Mouse (Mus musculus) right cerebral cortex, postnatal 4 days (tissue): ENCODE data around the gene Zfp536.
"Not testable (repeated sequence)": the region's sequence is repeated elsewhere in the genome, so short reads cannot be mapped to it uniquely, and the experiment has no call there.

ENCODE experiments used
- DNase-seq: peaks from one replicate; pipeline ENCODE4 v3.0.0-alpha.2; 2022

The Zfp536 gene

DNA sequence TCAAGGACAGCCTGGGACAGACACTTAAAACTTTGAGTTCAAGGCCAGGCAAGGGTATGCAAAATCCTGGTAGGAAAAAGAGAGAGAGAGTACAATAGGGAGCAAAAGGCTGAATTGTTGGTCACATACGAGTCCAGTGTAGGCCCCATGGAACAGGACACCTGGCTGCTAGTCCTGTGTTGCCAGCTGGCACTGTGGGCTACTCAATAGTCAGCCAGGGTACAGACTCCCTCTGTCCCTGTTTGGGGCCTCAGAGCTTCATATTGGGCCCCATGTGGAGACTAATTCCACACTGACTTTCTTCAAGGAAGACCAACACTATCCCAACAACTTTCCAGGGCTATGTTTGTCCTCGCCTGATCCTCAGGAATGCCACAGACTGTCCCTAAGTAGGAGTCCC is 87.1 kb downstream of the Zfp536 start:
- no peak for DNase-seq

DNA sequence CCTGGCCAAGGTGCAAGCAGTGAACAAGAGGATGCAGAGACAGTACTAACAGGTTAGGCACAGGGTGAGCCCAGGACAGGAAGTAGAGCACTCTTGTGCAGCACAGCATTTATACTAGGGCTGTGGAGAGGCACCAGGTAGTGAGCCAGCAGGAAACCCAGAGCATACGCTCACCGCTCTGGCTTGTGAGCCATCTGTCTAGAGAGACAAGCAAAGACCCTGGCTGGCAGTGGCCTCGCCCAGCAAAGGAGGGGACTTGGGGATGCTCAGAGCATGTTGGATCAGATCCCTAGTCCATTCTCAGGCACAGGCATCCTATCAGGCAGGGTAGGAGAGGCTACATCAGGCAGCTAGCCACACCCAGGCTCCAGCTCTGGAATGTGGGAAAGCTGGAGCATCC is 88.2 kb downstream of the Zfp536 start:
- DNase-seq, result no peak

DNA sequence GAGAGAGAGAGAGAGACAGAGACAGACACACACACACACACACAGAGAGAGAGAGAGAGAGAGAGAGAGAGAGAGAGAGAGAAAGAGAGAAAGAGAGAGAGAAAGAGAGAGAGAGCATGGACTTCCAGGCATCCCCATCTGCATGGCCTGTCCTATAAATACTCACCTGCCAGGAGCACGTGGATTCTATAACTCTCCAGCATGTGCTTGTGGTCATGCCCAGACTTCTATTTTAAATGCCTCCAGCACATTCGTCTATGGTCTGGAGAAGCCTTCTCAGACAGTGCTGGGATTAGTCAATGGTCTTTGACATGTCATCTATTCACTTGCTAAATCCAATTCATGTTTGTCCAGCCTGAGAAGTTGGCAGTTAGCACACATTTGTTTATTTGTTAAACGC is 92.1 kb downstream of the Zfp536 start:
- no peak for DNase-seq

DNA sequence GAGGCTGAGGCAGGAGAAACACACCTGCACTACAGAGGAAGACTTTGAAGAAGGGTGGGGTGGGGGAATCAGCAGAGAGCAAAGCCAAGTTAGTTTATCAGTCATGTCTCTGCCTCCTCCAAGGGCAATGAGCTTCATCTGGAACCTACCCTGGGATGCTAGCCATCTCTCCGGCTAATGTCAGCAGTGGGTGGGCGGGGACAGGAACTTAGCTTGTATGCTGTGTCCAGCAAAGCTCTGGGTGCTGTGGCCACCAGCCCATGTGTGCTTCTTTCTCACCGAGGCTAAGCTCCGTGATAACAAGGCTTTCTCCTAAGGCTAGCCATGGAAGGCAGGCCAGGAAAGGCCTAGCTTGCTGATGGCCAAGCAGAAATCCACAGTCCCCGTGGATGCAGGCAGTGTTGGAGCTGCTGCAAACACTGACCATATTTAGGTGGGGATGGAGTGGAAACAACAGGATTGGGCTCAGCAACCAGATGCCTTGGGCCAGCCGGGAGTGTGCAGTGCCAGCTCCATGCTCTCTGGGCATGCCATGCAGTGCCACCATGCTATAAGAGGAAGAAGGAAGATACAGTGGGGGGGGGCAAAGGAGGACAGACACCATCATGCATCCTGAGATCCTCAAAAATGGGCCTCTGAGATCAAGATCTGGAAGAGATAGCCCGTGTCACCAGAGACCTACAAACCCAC is 109.6 kb downstream of the Zfp536 start:
- no peak for DNase-seq

DNA sequence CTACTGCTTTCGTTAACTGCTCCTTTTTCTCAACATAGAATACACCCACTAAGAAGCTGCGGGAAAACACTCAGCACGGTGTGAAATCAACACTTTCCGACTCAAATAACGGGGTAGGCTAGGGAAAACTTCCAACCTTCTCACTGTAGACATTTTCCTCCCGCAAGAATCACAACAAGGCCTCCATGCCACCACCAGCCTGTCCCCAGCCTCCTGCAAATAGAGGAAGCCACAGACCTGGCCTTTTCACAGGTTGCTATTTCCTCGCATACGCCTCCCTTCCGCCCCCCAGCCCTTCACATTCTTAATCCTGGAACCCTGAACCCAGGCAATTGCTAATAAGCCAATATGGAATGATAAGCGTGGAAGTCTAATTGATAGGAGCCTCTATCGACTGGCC is 124.8 kb downstream of the Zfp536 start:
- DNase-seq, result no peak

DNA sequence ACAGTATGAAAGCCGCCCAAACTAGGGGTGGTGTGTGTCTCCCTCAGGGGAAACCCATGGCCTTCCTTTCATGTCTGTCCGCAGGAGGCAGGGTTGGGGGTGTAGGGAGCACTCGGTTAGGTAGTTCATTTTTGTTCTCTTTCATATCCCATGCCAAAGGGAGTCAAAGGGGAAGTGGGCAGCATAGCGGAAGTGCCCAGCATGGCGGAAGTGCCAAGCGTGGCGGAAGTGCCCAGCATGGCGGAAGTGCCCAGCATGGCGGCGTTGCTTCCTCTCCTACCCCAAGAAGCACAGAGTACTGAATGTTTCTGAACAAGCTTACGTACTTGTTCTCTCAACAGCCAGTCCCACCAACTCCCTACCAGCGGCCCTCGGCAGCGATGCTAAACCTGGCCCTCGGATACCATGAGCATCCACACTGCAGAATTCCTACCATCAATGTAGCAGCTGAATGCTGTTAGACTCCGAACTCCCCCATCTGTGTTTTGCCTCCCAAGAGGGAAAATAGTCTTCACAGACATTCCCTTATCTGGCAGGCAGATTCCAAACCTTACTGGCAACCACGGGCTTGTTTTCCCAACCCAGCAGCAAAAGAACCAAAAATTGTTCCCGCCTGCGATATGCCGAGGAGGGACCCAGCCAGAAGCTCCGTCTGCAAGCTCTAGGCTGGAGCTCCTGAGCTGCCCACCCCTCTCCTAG is 125.4 kb downstream of the Zfp536 start:
- peak; percentile 15 for DNase-seq

DNA sequence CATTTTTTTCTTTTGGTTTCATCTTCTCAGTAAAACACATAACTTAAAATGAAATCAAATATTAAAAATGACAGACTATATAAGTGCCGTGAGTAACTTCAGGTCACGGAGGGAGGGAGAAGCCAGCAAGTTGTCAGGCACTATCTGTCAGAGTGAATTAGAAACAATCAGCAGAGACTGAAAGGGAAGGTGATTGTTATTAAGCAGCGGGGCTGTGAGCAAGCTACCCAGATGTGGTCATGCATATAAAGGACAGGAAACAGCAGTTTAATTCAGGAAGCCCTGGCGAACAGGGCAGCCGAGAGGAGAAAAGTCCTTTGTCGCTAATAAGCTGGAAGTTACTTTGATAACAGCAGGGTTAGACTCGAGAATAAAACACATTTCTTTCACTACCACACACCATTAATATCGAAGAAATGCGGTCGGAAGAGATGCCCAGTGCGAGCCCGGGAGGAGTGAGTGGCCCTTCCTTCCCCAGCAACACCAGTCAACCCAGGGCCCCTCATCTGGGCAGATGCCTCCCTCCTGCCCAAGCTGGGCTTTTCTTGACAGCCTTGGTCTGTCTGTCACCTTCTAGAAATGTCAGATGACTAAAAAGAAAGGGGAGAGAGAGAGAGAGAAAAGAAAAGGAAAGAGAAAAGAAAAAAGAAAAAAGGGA is 133.6 kb downstream of the Zfp536 start:
- no peak for DNase-seq

DNA sequence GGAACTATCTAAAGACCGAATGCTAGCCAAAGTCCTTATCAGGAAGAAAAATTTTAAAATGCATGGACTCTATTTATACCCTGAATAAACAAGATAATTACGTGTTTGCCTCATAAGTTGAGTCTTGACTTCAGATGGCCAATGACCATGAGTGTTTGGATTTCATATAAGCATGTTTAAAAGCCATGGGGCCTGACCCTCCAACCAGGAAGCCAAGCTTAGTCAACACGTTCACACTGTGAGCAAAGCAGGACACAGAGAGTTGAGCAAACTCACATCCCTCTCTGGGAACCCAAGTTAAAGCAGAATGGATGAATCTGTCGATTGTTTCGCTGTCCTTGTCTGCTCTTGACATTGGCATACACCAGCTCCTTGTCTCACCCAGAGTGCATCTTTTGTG is 138.6 kb downstream of the Zfp536 start:
- no peak for DNase-seq

DNA sequence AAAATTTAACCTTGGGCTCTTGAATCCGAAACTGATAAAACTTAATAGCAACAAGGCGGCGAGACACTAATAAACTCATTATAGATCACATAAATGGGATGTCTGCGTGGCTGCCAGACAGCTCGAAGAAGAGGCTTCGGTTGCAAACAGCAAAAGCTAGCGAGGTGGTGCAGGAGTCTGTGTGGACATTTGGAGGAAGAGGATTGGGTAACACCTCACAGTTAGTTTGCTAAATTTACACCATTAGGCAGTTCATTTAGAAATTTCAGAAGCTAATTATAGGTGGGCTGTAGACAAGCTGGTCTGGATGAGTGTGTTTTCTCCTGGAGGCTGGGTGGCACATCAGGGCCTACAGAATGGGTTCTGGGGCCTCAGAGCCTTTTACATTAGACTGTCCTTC is 143.0 kb downstream of the Zfp536 start:
- no peak for DNase-seq

DNA sequence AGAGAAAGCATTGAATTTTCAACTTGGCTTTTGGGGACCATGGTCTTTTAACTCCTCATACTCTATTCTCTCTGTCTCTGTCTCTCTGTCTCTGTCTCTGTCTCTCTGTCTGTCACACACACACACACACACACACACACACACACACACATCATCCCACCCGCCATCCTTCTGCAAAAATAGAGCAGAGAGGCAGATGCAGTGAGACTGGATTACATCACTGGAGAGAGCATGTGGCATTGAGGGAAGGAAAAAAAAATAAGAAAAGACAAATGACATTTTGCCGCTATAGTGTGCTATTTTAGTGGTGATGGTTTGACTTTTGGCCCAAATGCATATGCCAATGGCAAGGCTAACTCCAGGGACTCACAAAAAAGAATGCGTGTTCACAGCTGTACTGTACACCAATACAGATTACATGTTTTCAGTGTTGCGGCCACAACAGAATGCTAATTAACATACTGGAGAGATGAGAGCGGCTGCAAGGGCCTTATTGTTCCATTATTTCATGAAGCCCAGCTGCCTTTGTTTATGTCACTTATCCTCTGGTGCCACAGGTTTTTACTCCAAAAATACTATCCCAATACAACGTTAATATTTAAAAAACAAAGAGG is 145.4 kb downstream of the Zfp536 start:
- no peak for DNase-seq

DNA sequence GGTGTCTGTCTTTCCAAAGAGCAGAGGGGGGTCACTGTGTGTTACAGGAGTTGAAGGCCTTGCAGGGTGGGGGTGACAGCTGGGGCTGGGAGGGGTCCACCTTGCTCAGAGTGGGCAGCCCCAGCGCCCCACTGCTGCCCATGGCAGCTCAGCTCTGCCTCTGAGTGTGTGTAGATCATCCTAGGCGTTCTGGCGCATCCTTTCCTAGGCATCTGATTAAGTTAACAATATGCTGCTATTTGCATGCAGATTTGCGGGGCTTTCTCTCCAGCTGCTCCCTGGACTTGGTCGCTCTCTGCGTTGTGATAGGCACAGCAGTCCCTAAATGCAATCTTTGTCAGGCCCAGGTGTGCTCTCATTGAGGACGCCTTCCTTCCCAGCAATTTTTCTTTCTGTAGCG is 147.7 kb downstream of the Zfp536 start:
- no peak for DNase-seq

DNA sequence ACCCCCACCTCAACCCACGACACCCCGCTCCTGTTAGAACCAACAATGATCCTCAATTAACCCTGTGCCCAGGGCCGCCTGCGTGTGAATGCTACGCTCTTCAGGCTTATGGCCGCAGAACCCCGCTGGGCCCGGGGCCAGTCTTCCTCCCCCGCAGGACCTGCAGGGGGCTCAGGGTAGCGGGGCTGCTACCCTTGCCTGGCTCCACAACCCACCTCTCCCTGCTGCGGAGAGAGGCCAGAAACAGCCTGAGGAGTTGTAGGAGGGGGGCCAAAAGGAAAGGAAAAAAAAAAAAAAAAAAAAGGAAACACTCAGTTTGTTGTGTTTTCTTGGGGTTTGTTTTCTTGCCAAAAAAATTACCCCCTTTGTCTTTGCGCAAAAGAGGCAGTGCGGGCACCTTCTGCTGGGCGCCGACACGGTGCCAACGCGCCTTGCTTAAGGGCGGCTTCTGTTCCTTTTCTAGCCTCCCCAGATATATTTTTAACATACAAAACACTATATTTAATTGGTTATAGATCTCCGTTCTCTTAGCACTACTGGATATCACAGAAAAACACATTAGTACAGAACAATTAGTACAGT is 148.6 kb downstream of the Zfp536 start:
- DNase-seq, result peak; percentile 49

DNA sequence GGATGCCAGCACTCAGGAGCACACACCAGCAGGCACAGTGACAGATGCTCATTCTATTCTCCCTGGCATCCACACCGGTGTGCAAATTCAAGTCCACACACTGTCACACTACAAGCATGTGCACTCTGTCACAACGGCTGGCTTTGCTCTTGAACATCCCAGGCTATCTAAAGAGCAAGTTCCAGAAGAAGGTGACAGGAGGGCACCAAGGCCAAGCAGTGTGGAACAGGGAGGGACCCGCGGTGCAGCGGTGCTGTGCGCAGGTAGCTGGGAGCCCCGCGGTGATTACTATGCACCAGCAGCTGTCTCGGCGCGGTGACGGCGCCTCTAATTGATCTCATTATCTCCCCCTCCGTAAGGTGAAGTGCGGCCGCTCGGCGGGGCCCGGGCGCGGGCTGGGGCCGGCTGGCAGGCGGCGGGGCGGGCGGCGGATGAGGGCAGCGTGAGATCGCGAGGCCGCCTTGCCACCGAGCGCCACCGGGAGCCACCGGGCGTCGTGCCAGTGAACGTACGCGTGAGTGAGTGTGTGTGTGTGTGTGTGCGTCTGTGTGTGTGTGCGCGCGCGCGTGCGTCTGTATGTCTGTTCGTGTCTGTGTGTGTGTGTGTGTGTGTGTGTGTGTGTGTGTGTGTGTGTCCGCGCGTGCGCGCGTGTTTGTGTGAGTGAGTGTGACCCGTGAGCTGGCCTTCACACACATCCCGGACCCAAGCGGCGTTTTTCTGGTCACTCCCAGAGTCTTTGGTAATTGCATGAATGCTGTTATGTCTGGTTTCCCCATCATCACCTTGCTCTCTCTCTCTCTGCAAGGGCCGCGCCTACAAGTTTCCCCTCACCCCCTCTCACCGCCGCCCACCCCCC is 149.3 kb downstream of the Zfp536 start:
- DNase-seq, result peak; percentile 80

DNA sequence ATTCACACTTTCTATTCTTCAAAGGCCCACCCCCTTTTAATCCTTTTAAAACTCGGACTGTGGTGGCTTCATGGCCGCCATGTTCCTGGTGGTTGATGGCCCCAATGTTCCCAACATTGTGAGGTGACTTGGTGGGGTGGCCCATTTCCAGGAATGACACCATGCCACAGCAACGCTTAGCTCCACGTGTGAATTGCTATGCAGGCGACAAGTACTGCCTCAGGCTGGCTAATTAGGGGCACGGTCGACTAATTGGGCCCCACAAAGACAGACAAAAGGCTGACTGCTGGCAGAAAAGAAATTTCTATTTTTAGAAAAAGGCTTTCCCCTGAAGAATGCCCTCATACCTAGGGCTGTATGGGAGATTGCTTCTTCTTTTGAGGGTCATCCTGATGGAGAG is 154.2 kb downstream of the Zfp536 start:
- no peak for DNase-seq

DNA sequence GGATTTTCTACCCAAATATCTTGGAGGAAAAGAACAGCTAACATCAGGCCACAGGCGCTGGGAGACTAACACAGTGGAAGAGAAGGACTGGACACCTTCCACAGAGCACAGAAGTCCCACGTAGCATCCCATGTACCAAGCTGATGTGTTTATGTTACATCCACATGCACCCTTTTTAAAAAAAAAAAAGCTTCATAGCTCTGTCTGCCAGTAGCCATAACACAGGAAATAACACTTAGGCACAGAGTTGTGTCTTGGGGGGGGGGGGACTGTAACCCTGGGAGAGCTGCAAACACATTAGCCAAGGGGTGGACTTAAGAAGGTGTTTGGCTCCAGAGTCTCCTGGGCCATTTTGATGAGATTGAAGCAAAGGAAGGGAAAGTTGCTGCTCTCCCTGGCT is 155.6 kb downstream of the Zfp536 start:
- DNase-seq, result no peak

DNA sequence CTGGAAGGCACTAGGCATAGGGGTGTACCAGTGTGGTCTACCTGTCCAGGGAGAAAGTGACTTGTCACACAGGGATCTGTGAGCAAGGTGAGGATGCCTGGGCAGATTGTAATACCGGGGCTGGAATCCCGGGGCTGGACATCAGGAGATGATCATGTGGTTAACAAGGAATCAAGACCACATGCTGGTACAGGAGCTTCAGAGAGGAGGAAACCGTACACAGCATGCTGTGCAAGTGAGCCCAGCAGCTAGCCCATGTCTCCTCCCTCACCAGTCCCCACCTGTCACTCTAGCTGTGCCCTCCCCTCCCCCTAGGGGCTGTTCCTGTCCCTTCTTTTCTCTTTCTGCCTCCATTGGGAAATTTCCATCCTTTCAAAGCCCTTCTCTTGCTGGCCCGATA is 157.5 kb downstream of the Zfp536 start:
- DNase-seq, result no peak

DNA sequence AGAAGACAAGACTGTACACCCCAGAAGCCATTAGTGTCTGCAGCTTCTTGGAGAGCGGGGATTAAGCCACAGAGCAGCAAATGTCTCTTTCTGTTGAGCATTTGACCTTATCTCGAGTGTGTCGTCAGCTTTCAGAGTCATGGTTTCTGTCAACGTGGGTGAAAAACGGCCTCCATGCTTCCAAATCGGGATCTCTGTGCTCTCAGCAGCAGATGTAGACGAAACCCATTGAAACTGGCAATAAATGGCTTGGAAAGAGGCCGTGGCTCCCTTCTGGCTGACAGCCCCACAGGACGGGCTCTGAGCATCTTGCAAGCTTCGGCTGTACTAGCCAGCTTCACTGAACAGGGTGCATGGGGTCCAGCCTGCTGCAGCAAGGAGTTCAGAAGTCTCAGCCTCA is 159.1 kb downstream of the Zfp536 start:
- no peak for DNase-seq

DNA sequence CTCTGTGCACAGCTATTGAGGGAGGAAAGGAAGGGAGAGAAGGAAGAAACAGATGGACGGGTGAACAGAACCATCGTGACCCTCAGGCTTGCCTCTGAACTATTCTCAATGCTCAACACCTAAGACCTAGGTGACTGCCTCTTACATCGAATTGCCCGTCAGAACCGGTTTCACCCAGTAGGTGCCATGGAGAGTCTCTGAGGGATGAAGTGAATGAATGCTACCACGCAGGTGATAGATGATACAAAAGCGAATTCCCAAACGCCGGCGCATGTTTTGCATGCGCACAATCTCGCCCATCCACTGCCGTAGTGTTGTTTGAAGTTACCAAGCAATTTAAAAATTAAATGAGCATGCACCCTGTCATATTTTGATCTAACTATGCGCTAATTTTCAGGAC is 164.9 kb downstream of the Zfp536 start:
- no peak for DNase-seq

DNA sequence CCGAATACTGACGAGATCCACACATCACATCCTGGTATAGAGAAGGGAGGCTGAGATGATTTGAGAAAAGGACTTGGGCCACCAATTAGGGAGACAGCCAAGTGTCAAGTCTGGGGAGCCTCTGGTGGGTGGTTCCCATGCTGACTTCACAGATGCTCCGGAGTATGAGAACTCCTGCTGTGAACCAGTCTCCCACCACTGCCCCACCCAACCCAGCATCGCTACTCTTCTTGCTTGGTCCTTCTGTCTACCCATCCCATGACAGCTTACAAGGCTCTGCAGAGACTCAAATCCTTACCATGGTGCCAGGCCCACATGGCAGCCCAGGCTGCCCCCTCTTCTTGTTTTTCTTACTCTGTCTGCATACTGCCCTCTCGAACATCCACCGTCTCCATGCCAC is 165.5 kb downstream of the Zfp536 start:
- no peak for DNase-seq

DNA sequence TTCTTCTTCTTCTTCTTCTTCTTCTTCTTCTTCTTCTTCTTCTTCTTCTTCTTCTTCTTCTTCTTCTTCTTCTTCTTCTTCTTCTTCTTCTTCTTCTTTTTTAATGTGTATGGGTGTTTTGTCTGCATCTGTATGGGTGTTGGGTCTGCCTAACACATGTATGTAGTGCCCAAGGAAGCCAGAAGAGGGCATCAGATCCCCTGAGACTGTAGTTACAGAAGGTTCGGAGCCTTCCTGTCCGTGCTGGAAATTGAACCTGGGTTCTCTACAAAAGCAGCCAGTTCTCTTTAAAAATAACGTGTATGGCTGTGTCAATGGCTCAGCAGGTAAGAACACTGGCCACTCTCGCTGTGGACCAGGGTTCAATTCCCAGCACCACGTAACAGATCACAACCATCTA is 167.0 kb downstream of the Zfp536 start:
- DNase-seq, result no peak

DNA sequence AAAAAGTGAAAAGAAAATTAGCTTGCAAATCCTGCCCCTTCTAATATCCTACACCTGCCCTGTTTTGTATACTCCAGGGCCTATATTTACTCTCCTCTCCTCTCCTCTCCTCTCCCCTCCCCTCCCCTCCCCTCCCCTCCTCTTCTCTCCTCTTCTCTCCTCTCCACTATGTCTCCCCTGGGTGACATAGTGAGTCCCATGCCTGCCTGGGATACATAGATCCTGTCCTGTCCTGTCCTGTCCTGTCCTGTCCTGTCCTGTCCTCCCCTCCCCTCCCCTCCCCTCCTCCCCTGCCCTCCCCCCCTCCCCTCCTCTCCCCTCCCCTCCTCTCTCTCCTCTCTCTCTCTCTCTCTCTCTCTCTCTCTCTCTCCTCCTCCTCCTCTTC is 169.9 kb downstream of the Zfp536 start:
- DNase-seq, result not testable (repeated sequence)

DNA sequence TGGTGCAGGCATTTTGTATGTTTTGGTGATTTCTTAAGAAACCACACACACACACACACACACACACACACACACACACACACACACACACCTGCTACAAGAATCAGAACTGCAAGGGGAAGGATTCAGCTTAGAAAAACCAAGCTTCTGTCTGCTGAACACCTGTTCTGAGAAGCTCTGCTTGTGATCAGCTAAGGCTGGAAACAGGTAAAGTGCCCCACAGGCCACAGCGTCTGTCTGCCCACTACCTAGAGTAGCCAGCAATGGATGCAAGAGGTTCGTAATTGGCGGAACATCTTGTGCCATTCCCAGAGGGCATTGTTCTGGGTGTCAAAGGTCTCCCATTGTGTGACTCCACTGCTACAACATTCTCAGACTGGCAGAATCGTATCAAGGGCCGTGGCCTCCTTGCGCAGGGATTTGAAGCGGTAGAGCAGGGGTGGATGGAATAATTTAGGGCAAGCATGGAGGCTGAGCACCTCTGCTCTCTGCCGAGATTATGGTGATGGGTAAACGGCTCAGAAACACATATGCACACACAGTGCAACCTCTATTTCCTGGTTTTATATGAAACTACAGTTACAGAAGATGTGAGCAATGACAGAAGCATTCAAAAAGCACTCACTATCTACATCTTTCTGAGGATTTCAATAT is 170.4 kb downstream of the Zfp536 start:
- DNase-seq, result no peak
